Comparison of ENCODE assay signal across 24 mouse cellular contexts in genomic region chr2:61527127-61527526, GRCm38 (mm10). TPM values are rescaled to one million over a fixed set of nuclear protein-coding genes. Genes with fewer than 3 reads are reported as not detected.
DNase-seq lines count a peak whose midpoint lies in the region; ATAC-seq and TF ChIP-seq lines count a peak whose summit lies in the region.
"Had no signal": no experiment of that assay in that cellular context is flagged by ENCODE, and none has a peak within 500 bp of the region (broad histone marks: within the 10 kb centered on the region; RNA-seq: fewer than 3 reads in every experiment).

No protein-coding gene starts in this region.

- H3K9me3 ChIP-seq in CH12.LX (replicated peaks; ENCODE audit: low read length) = no peaks in the 10 kb centered on the region
- H3K9me3 ChIP-seq in heart, embryonic 11.5 days (replicated peaks; ENCODE audit: control insufficient read depth, low read length) = no peaks in the 10 kb centered on the region
- H3K9me3 ChIP-seq: embryonic facial prominence, embryonic 10.5 days; embryonic facial prominence, embryonic 12.5 days; forebrain, embryonic 13.5 days; forebrain, embryonic 15.5 days had no signal

- ATAC-seq in granulocyte monocyte progenitor cell, adult 5-6 weeks (replicated peaks; ENCODE audit: poor library complexity, severe bottlenecking) = peak; percentile 89
- peak; percentile 68 for ATAC-seq in megakaryocyte progenitor cell, adult 5-6 weeks (replicated peaks; ENCODE audit: poor library complexity)
- no peak for ATAC-seq in heart, embryonic 11.5 days (replicated peaks; ENCODE audit: insufficient number of reproducible peaks, low FRiP score, low TSS enrichment)
- no peak for ATAC-seq in megakaryocyte-erythroid progenitor cell, adult 5-6 weeks (replicated peaks; ENCODE audit: low FRiP score, low TSS enrichment, poor library complexity, severe bottlenecking)
- ATAC-seq: activated CD4-positive, CD25-positive, alpha-beta regulatory T cell, adult 4 months; CD4-positive, CD25-positive, alpha-beta regulatory T cell, adult 4 months; forebrain, embryonic 13.5 days; forebrain, embryonic 15.5 days; forebrain, postnatal 0 days; Patski had no signal

- WGBS in heart, embryonic 11.5 days (ENCODE audit: insufficient replicate concordance) = 77% methylated on average over 3 of the region's 3 CpGs

- TF ChIP-seq EP300 in CH12.LX (IDR thresholded peaks at IDR 0.05; ENCODE audit: low read length) = peak; percentile 51; the same call in 1 of the 2 replicates

- H3K4me1 ChIP-seq in CH12.LX (ENCODE audit: control insufficient read depth in 1 of 2, insufficient read depth in 2 of 2) = peaks cover 0 to 4% of the 10 kb centered on the region in 2 experiments; a peak in 2 of 4 replicates
- H3K4me1 ChIP-seq in heart, embryonic 11.5 days (ENCODE audit: control insufficient read depth, insufficient read depth, low read length) = no peaks in the 10 kb centered on the region
- H3K4me1 ChIP-seq: embryonic facial prominence, embryonic 10.5 days; embryonic facial prominence, embryonic 12.5 days; forebrain, embryonic 13.5 days; forebrain, embryonic 15.5 days had no signal

- H3K79me2 ChIP-seq in CH12.LX (replicated peaks; ENCODE audit: control insufficient read depth, extremely low read depth, insufficient read depth, poor library complexity, severe bottlenecking) = no peaks in the 10 kb centered on the region

- no peak for DNase-seq in CH12.LX (ENCODE audit: extremely low read depth)
- no peak for DNase-seq in natural killer cell, adult 2 months (ENCODE audit: low spot score in 2 of 2)
- DNase-seq in Muller cell, postnatal 12 days (ENCODE audit: inconsistent ontology term) = no peak
- DNase-seq: adrenal gland, adult 8-10 months; adrenal gland, postnatal 14 days; B cell, adult 2 months; cerebellum, adult 11 months; cerebellum, adult 18-20 months; cerebellum, adult 8-10 months; cerebellum, adult 9-11 months; cerebellum, postnatal 14 days; cerebellum, postnatal 36 days; forebrain, postnatal 0 days had no signal

- no peak for TF ChIP-seq CTCF in CH12.LX (conservative IDR thresholded peaks at IDR 0.05 in 1 of 2, IDR thresholded peaks at IDR 0.05 in 1 of 2; ENCODE audit: low read depth in 2 of 2, low read length in 2 of 2)

- no peak overlapping the region for H3K4me3 ChIP-seq in CH12.LX (replicated peaks in 1 of 3; ENCODE audit: low read depth in 2 of 3, low read length in 2 of 3, poor library complexity in 1 of 3)
- no peak overlapping the region for H3K4me3 ChIP-seq in heart, embryonic 11.5 days (ENCODE audit: low read depth, low read length)
- H3K4me3 ChIP-seq: embryonic facial prominence, embryonic 10.5 days; embryonic facial prominence, embryonic 12.5 days; forebrain, embryonic 13.5 days; forebrain, embryonic 15.5 days had no signal

- TF ChIP-seq POLR2A in CH12.LX (IDR thresholded peaks at IDR 0.05; ENCODE audit: low read depth, low read length) = no peak

- H3K36me3 ChIP-seq in CH12.LX (replicated peaks in 1 of 2; ENCODE audit: control insufficient read depth in 1 of 2, insufficient read depth in 1 of 2, low read length in 1 of 2) = no peaks in the 10 kb centered on the region
- no peaks in the 10 kb centered on the region for H3K36me3 ChIP-seq in heart, embryonic 11.5 days (ENCODE audit: control insufficient read depth, insufficient read depth, low read length)
- H3K36me3 ChIP-seq: embryonic facial prominence, embryonic 10.5 days; embryonic facial prominence, embryonic 12.5 days; forebrain, embryonic 15.5 days had no signal

- TF ChIP-seq RAD21 in CH12.LX (IDR thresholded peaks at IDR 0.05; ENCODE audit: low read depth, low read length) = no peak

- no peaks in the 10 kb centered on the region for H3K27me3 ChIP-seq in CH12.LX (replicated peaks)
- no peaks in the 10 kb centered on the region for H3K27me3 ChIP-seq in heart, embryonic 11.5 days (ENCODE audit: control insufficient read depth, insufficient read depth, low read length)
- H3K27me3 ChIP-seq: embryonic facial prominence, embryonic 12.5 days; forebrain, embryonic 13.5 days; forebrain, embryonic 15.5 days; Patski had no signal

- in situ Hi-C loops in CH12.LX (cut with MboI; ENCODE audit: low pct_ligation_motif_present, low pct_unique_long_range_greater_than_20kb, low sequenced_read_pairs) = no loop called here

- dilution Hi-C loops in CH12.LX (cut with MboI; ENCODE audit: extremely low pct_ligation_motif_present, extremely low pct_unique_long_range_greater_than_20kb, low sequenced_read_pairs) = no loop called here

- H3K4me2 ChIP-seq in CH12.LX (ENCODE audit: insufficient read depth, low read depth, poor library complexity, severe bottlenecking) = no peak overlapping the region
- no peak overlapping the region for H3K4me2 ChIP-seq in heart, embryonic 11.5 days
- H3K4me2 ChIP-seq: embryonic facial prominence, embryonic 12.5 days; forebrain, embryonic 13.5 days; forebrain, embryonic 15.5 days had no signal

- H3K9ac ChIP-seq in CH12.LX (ENCODE audit: insufficient read depth, low read depth) = no peak overlapping the region
- H3K9ac ChIP-seq in heart, embryonic 11.5 days (ENCODE audit: low read depth, low read length) = no peak overlapping the region
- H3K9ac ChIP-seq: embryonic facial prominence, embryonic 12.5 days; forebrain, embryonic 13.5 days; forebrain, embryonic 15.5 days; forebrain, postnatal 0 days had no signal

- H3K27ac ChIP-seq in CH12.LX (ENCODE audit: insufficient read depth, low read depth) = no peak overlapping the region
- no peak overlapping the region for H3K27ac ChIP-seq in heart, embryonic 11.5 days (ENCODE audit: low read depth, low read length)
- H3K27ac ChIP-seq: embryonic facial prominence, embryonic 10.5 days; embryonic facial prominence, embryonic 12.5 days; forebrain, embryonic 13.5 days; forebrain, embryonic 15.5 days had no signal

TF ChIP-seq in CH12.LX, 34 proteins besides CTCF, POLR2A, EP300 and RAD21:
- TF ChIP-seq ETS1 (conservative IDR thresholded peaks at IDR 0.05; ENCODE audit: low read depth, low read length) = no peak
- no peak for TF ChIP-seq SIN3A (IDR thresholded peaks at IDR 0.05; ENCODE audit: low read length)
- TF ChIP-seq USF1 (IDR thresholded peaks at IDR 0.05; ENCODE audit: low read depth, low read length) = no peak
- no peak for TF ChIP-seq MYC (IDR thresholded peaks at IDR 0.05; ENCODE audit: low read depth, low read length)
- TF ChIP-seq SMC3 (IDR thresholded peaks at IDR 0.05; ENCODE audit: low read depth, low read length) = no peak
- TF ChIP-seq E2F4 (IDR thresholded peaks at IDR 0.05; ENCODE audit: insufficient replicate concordance, low read depth, low read length) = no peak
- TF ChIP-seq IRF4 (IDR thresholded peaks at IDR 0.05; ENCODE audit: low read depth, low read length) = peak; percentile 62; the same call in 1 of the 2 replicates
- TF ChIP-seq PAX5 (IDR thresholded peaks at IDR 0.05; ENCODE audit: low read length) = no peak

RNA-seq across cellular contexts. Expression of gene Tank, which starts 51.3 kb away (rescaled TPM):
- total RNA-seq in CH12.LX (2012; rRNA removed) (42.3 and 45.7 TPM in 2 replicates), CH12.LX (2014; rRNA removed) (152 and 180 TPM in 2 replicates)
- 66.4 and 68.7 TPM in 2 replicates for polyA plus RNA-seq in CH12.LX (2012; ENCODE audit: insufficient read length, low read depth)
- total RNA-seq in granulocyte monocyte progenitor cell, adult 5-6 weeks (2014; fragmentation: Nextera tagmentation) = 96.4 and 107 TPM in 2 replicates
- total RNA-seq in granulocyte monocyte progenitor cell, adult 5-6 weeks (2017) = 77.2 and 87.8 TPM in 2 replicates
- total RNA-seq in megakaryocyte progenitor cell, adult 5-6 weeks (2015) = 132 and 135 TPM in 2 replicates
- total RNA-seq in megakaryocyte progenitor cell, adult 5-6 weeks (2017) = 84.7 and 93.1 TPM in 2 replicates
- 27.3 TPM in 2 replicates for polyA plus RNA-seq in heart, embryonic 11.5 days (2014; fragmentation: Nextera tagmentation; extraction: Ambion mirVana)
- 62.2 and 76.6 TPM in 2 replicates for total RNA-seq in megakaryocyte-erythroid progenitor cell, adult 5-6 weeks (2014; fragmentation: Nextera tagmentation)
- 76.2 and 86.3 TPM in 2 replicates for total RNA-seq in megakaryocyte-erythroid progenitor cell, adult 5-6 weeks (2017)

Comparison
In these comparisons a context has a peak if more than half of its experiments do, and no peak if none do; other contexts are left out.
1. ATAC-seq: peak in granulocyte monocyte progenitor cell, adult 5-6 weeks (single experiment) and megakaryocyte progenitor cell, adult 5-6 weeks (single experiment); none in heart, embryonic 11.5 days (single experiment) and megakaryocyte-erythroid progenitor cell, adult 5-6 weeks (single experiment).